Comparison of ENCODE assay signal across 8 mouse cellular contexts in the genomic region with DNA sequence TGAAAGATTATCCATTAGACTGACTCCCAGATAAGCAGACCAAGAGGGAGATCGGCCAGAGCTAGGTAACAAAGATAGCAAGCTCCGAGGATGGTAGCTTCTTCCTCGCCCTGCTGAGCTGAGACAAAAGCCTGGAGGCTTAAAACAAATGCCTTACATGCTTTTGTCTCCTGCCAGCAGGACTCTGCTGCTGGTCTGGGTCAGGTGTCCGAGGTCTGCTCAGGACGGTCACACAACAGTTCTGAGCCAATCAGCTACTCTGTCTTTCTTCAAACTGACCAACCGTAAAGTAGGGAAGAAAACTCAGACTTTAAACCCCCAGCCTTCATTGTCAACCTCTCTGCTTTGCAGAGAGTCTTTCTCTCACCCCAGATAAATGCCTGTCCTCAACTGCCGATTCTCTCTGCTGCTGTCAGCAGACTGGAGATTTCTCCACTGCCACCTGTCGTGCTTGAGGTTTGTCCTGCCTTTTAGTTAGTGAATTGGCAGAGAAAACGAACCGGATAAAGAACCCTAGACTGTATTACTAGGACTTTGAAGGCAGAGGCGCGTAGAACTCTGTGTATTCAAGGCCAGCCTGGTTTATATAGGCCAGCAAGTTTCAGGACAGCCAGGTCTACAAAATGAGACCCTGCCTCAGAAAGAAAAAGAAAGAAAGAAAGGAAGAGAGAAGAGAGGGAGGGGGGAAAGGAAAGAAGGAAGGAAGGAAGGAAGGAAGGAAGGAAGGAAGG. TPM values are rescaled to one million over a fixed set of nuclear protein-coding genes. Genes with fewer than 3 reads are reported as not detected.
DNase-seq lines count a peak whose midpoint lies in the region; ATAC-seq lines count a peak whose summit lies in the region.

A gene (plus strand): TSS at position 350 of the 731 bp plus-strand sequence.

- peak within 1 kb of the TSS; percentile 13; the same call in 1 of the 2 replicates for H3K4me3 ChIP-seq in lung, embryonic 16.5 days (ENCODE audit: low read length)
- H3K4me3 ChIP-seq in hindbrain, embryonic 14.5 days (replicated peaks; ENCODE audit: low read length) = no peak within 1 kb of the TSS
- H3K4me3 ChIP-seq in liver, embryonic 11.5 days (ENCODE audit: low read depth, low read length) = peak within 1 kb of the TSS; percentile 21

- H3K4me1 ChIP-seq in lung, embryonic 16.5 days (replicated peaks; ENCODE audit: control insufficient read depth, insufficient read depth, low read length) = no peaks in the 10 kb centered on the region
- no peaks in the 10 kb centered on the region for H3K4me1 ChIP-seq in hindbrain, embryonic 14.5 days (replicated peaks; ENCODE audit: control insufficient read depth, insufficient read depth, low read length)
- no peaks in the 10 kb centered on the region; the same call in 1 of the 2 replicates for H3K4me1 ChIP-seq in liver, embryonic 11.5 days (replicated peaks; ENCODE audit: control insufficient read depth, insufficient read depth, low read length)

- H3K27ac ChIP-seq in lung, embryonic 16.5 days (ENCODE audit: low read length) = no peak within 1 kb of the TSS
- H3K27ac ChIP-seq in hindbrain, embryonic 14.5 days = no peak within 1 kb of the TSS
- peak within 1 kb of the TSS; percentile 42; the same call in 1 of the 2 replicates for H3K27ac ChIP-seq in liver, embryonic 11.5 days (ENCODE audit: low read depth, low read length)

- H3K27me3 ChIP-seq in lung, embryonic 16.5 days (ENCODE audit: control insufficient read depth, insufficient read depth, low read depth, low read length) = no peaks in the 10 kb centered on the region
- no peaks in the 10 kb centered on the region for H3K27me3 ChIP-seq in hindbrain, embryonic 14.5 days (ENCODE audit: control insufficient read depth, insufficient read depth, low read length)
- no peaks in the 10 kb centered on the region for H3K27me3 ChIP-seq in liver, embryonic 11.5 days (replicated peaks; ENCODE audit: control insufficient read depth, insufficient read depth, low read length)

- no peaks in the 10 kb centered on the region for H3K9me3 ChIP-seq in lung, embryonic 16.5 days (ENCODE audit: control insufficient read depth, low read length)
- H3K9me3 ChIP-seq in hindbrain, embryonic 14.5 days (ENCODE audit: control insufficient read depth, low read length) = no peaks in the 10 kb centered on the region
- H3K9me3 ChIP-seq in liver, embryonic 11.5 days (ENCODE audit: control insufficient read depth, low read length) = no peaks in the 10 kb centered on the region

- H3K9ac ChIP-seq in lung, embryonic 16.5 days (ENCODE audit: low read length) = 0 out of 2 replicates have a peak within 1 kb of the TSS, but pooled peaks have one; percentile 13
- H3K9ac ChIP-seq in hindbrain, embryonic 14.5 days = peak within 1 kb of the TSS; percentile 1; the same call in 1 of the 2 replicates
- H3K9ac ChIP-seq in liver, embryonic 11.5 days (ENCODE audit: low read depth, low read length) = peak within 1 kb of the TSS; percentile 32; the same call in 1 of the 2 replicates

- DNase-seq in lung, postnatal 10 days = no peak
- DNase-seq in hindbrain, embryonic 14.5 days (ENCODE audit: low spot score) = no peak
- DNase-seq in liver, embryonic 11.5 days (ENCODE audit: low spot score) = peak; percentile 37
- DNase-seq in ovary, postnatal 10 days (ENCODE audit: low spot score) = no peak
- no peak for DNase-seq in adipocyte (ENCODE audit: low spot score)

- H3K4me2 ChIP-seq in lung, embryonic 16.5 days (ENCODE audit: low read depth, low read length) = peak within 1 kb of the TSS; percentile 21
- H3K4me2 ChIP-seq in hindbrain, embryonic 14.5 days (replicated peaks) = peak within 1 kb of the TSS; percentile 29
- H3K4me2 ChIP-seq in liver, embryonic 11.5 days = peak within 1 kb of the TSS; percentile 51

- WGBS in lung, embryonic 16.5 days = 5% methylated on average over 12 of the region's 12 CpGs
- 1% methylated on average over 12 of the region's 12 CpGs for WGBS in hindbrain, embryonic 14.5 days
- WGBS in liver, embryonic 11.5 days = 12% methylated on average over 12 of the region's 12 CpGs

- no peaks in the 10 kb centered on the region for H3K36me3 ChIP-seq in lung, embryonic 16.5 days (ENCODE audit: control insufficient read depth, insufficient read depth, low read length)
- H3K36me3 ChIP-seq in hindbrain, embryonic 14.5 days (replicated peaks; ENCODE audit: control insufficient read depth, insufficient read depth) = no peaks in the 10 kb centered on the region
- H3K36me3 ChIP-seq in liver, embryonic 11.5 days (ENCODE audit: control insufficient read depth, insufficient read depth, low read length) = no peaks in the 10 kb centered on the region

- 0 out of 2 replicates have a peak, but pooled peaks have one; percentile 38 for ATAC-seq in lung, embryonic 16.5 days (ENCODE audit: low read depth)
- no peak; the same call in 1 of the 2 replicates for ATAC-seq in hindbrain, embryonic 14.5 days (ENCODE audit: low FRiP score)
- peak; percentile 64 for ATAC-seq in liver, embryonic 11.5 days (replicated peaks; ENCODE audit: low FRiP score)
- ATAC-seq in megakaryocyte progenitor cell, adult 5-6 weeks (replicated peaks; ENCODE audit: poor library complexity) = no peak
- ATAC-seq in monocyte, adult 5-6 weeks (replicated peaks; ENCODE audit: insufficient number of reproducible peaks, low FRiP score, low TSS enrichment, poor library complexity, severe bottlenecking) = no peak

RNA-seq across cellular contexts. Expression of the gene that starts here (rescaled TPM):
- polyA plus RNA-seq in lung, embryonic 16.5 days (2015; fragmentation: Nextera tagmentation; extraction: Ambion mirVana) = 1.1 and 2.2 TPM in 2 replicates
- polyA plus RNA-seq in hindbrain, embryonic 14.5 days (2014; fragmentation: Nextera tagmentation; extraction: Ambion mirVana) = 0.72 TPM in 1 of 2 replicates, not detected in the other
- 3.0 and 4.9 TPM in 2 replicates for polyA plus RNA-seq in liver, embryonic 11.5 days (2014; fragmentation: Nextera tagmentation; extraction: Ambion mirVana)
- 1.0 TPM in 1 of 2 replicates, not detected in the other for total RNA-seq in megakaryocyte progenitor cell, adult 5-6 weeks (2015)
- not detected in 2 replicates for total RNA-seq in megakaryocyte progenitor cell, adult 5-6 weeks (2017)
- total RNA-seq in monocyte, adult 5-6 weeks (2017) = 2.3 TPM in 1 of 3 replicates, not detected in the others

Comparison
In these comparisons a context has a peak if more than half of its experiments do, and no peak if none do; other contexts are left out.
1. ATAC-seq: peak in lung, embryonic 16.5 days (single experiment) and liver, embryonic 11.5 days (single experiment); none in hindbrain, embryonic 14.5 days (single experiment), megakaryocyte progenitor cell, adult 5-6 weeks (single experiment) and monocyte, adult 5-6 weeks (single experiment).
2. Peak in every context shown above with its lines, with median percentiles within 50 percentile points of each other: H3K4me2 ChIP-seq and H3K9ac ChIP-seq.